Mouse (Mus musculus) kidney, postnatal 0 days (tissue): ENCODE data around the gene Gm20518. TPM values are rescaled to one million over a fixed set of nuclear protein-coding genes. Genes with fewer than 3 reads are reported as not detected.
A peak's percentile ranks its signal among the peaks of the same experiment; 100 is the strongest.

Experiments used
- ATAC-seq: fragments of 200-750 bp; cut with Nextera tagmentation; replicated peaks from 2 replicates; pipeline ENCODE4 v1.8.0; 2017; ENCODE audit warnings: low read depth, moderate number of reproducible peaks, moderate TSS enrichment, moderate library complexity; ENCODE audit not compliant: low FRiP score
- DNase-seq: peaks from one replicate; pipeline ENCODE4 v3.0.0-alpha.2; 2016; ENCODE audit warnings: low spot score
- H3K27ac ChIP-seq: fragments of 300-500 bp; sonication (generic); 2 replicates; pipeline ENCODE4 v1.5.1; 2014; ENCODE audit warnings: mild to moderate bottlenecking
- H3K27me3 ChIP-seq: fragments of 300-500 bp; sonication (generic); 2 replicates; pipeline ENCODE4 v1.6.1; 2014; ENCODE audit warnings: low read length, mixed read lengths; ENCODE audit not compliant: insufficient read depth
- H3K36me3 ChIP-seq: fragments of 300-500 bp; sonication (generic); 2 replicates; pipeline ENCODE4 v1.6.1; 2014; ENCODE audit warnings: low read length, mixed read lengths; ENCODE audit not compliant: insufficient read depth
- H3K4me1 ChIP-seq: fragments of 300-500 bp; sonication (generic); replicated peaks from 2 replicates; pipeline ENCODE4 v1.6.1; 2014; ENCODE audit warnings: antibody characterized with exemption, low read length, mixed read lengths; ENCODE audit not compliant: insufficient read depth
- H3K4me2 ChIP-seq: fragments of 300-500 bp; sonication (generic); 2 replicates; pipeline ENCODE4 v1.6.1; 2014; ENCODE audit warnings: mild to moderate bottlenecking, low read length, moderate library complexity, mixed read lengths
- H3K4me3 ChIP-seq: fragments of 300-500 bp; sonication (generic); replicated peaks from 2 replicates; pipeline ENCODE4 v1.5.1; 2014; ENCODE audit warnings: low read depth, low read length
- H3K9ac ChIP-seq: fragments of 300-500 bp; sonication (generic); 2 replicates; pipeline ENCODE4 v1.6.1; 2014; ENCODE audit warnings: low read depth, low read length
- H3K9me3 ChIP-seq: fragments of 300-500 bp; sonication (generic); replicated peaks from 2 replicates; pipeline ENCODE4 v1.6.1; 2016; ENCODE audit warnings: low read length, inconsistent platforms, mixed read lengths
- CTCF ChIP-seq: IDR thresholded peaks from 2 replicates; pipeline ENCODE4 v1.5.1; 2016; ENCODE audit warnings: antibody characterized with exemption, low read depth, mild to moderate bottlenecking, moderate library complexity
- WGBS: fragments of 180-500 bp; shearing (Covaris S2); extraction: QIAGEN DNeasy Blood & Tissue Kit; methylation state at CpG from one replicate; pipeline ENCODE4 v1.1.7; 2014; 5-methylcytosine and 5-hydroxymethylcytosine counted together
- polyA plus RNA-seq: library from polyadenylated mRNA; unstranded; fragments of >200 nt; fragmentation: Nextera tagmentation; extraction: Ambion mirVana; gene quantifications from 2 replicates; pipeline ENCODE4 v1.2.1, GENCODE M21; 2015

The Gm20518 gene
- polyA plus RNA-seq, 1 experiment from 2014 or later, result 3.4 TPM

DNA sequence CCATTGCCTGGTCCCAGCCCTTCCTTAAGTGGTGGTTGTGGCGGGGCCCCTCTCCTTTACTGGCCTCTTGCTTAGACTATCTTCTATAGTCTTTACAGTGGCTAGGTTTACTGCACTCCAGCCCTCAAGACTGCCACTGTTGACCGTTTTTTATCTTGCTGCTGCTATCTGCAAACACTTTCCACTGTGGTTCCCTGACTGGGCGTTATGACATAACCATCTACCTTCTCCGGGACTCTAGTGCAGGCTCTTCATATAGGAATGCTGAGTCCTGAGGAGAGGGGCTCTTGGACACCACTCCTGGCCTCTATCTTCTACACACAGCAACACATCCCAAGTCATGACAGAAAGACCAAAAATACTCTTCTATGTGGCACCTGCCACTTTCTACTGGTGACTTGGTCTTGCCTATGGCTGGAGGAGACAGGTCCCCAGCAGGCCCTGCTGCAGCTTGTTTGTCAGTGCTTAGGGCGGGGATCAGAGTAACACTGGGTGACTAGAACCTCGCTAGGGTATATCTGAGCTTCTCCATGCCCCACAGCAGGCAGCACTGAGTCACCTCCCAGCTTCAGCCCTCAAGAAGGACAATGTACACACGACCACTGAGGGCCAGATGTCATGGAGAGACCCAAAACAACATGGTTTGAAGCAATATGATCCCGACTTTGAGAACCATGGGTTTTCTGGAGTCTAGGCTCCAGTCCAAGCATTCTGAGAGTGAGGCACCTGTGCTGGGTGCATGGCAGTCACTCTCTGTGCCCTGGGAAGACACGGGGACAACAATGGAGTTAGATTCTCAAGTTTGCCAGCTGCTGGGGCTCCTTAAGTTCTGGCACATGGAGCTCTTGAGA lies 42.3 kb upstream of the Gm20518 start:
- 73% methylated on average over 9 of the region's 9 CpGs for WGBS
- Histone ChIP-seq H3K4me1 (no peaks in the 10 kb centered on the region), H3K4me2 (no peak overlapping the region), H3K9me3 (no peaks in the 10 kb centered on the region), H3K27ac (no peak overlapping the region), H3K4me3 (no peak overlapping the region), H3K36me3 (no peaks in the 10 kb centered on the region), H3K27me3 (no peaks in the 10 kb centered on the region), H3K9ac (no peak overlapping the region)
- no peak for TF ChIP-seq CTCF
- DNase-seq (no peak), ATAC-seq (no peak)

DNA sequence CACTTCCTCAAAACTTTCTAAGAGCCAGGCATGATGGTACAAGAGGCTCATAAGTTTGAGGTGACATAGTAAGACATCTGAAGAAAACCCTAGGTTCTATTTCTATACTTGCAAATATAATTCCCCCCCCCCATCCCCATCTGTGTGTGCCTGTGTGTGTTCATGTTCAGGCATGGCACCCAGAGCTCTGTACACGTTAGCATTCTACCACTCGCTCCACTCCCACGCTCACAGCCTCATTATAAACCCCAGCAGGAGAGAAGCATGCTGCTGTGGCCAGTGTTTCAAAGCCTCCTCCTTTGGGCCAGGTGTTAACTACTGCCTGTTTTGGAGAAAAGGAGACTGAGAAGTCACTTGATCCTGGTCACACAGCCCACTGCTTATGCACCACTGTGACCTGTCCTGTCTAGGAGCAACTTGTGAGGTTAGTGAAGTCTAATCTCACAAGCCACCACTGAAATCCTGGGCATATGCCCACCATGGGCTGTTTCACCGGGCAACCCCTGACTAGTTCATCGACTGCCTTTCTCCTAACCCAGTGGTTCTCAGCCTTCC lies 40.5 kb upstream of the Gm20518 start:
- Histone ChIP-seq H3K27me3 (no peaks in the 10 kb centered on the region), H3K36me3 (no peaks in the 10 kb centered on the region), H3K4me1 (no peaks in the 10 kb centered on the region), H3K4me2 (no peak overlapping the region), H3K9ac (no peak overlapping the region), H3K4me3 (no peak overlapping the region), H3K9me3 (no peaks in the 10 kb centered on the region), H3K27ac (no peak overlapping the region)
- 57% methylated on average over 5 of the region's 5 CpGs for WGBS
- no peak for ATAC-seq
- DNase-seq, result no peak
- no peak for TF ChIP-seq CTCF

DNA sequence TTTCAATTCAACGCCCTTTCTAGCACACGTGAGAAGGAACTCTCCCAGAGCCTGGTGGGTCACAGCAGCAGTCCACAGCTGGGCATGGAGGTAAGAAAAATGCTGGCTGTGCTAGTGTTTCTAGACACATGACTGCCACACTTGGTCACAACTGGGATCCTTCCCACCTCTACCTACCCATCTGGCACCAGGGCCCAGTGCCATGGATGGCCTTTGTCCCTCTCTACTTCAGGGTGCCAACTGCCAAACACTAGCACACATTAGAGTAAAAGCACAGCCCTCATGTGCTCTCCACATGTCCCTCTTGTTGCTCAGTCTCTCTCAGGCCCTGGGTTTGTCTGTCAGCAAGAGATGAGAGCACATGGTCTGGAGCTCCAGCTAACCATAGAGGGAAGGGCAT lies 38.2 kb upstream of the Gm20518 start:
- TF ChIP-seq CTCF, result no peak
- Histone ChIP-seq H3K4me3 (no peak overlapping the region), H3K4me1 (no peaks in the 10 kb centered on the region), H3K27me3 (no peaks in the 10 kb centered on the region), H3K27ac (no peak overlapping the region), H3K4me2 (no peak overlapping the region), H3K36me3 (0 out of 2 replicates have a peak, but pooled peaks cover 6% of the 10 kb centered on the region), H3K9ac (no peak overlapping the region), H3K9me3 (no peaks in the 10 kb centered on the region)
- WGBS, result 64% methylated on average over 2 of the region's 2 CpGs
- ATAC-seq, result no peak
- DNase-seq, result no peak

DNA sequence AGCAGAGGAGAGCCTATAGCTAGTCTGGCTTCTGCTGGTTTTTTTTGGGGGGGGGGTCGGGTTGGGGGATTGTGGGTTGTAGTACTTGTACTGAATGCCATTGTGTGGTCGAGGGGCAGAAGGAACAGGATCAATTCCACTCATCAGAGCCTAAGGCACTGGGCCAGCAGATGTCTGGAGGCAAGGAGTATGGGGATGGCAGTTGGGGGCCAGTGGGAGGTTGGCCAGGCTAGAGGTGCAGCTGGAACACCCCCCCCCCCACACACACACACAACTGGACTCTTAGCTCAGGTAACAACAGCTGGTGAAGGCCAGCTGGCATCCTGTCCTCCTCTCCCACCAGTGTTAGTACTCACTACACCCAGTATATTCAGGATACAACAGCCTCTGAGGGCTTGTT lies 37.7 kb upstream of the Gm20518 start:
- TF ChIP-seq CTCF, result no peak
- ATAC-seq (no peak), DNase-seq (no peak)
- no peak overlapping the region for H3K4me2 ChIP-seq
- no peak overlapping the region for H3K9ac ChIP-seq
- 0 out of 2 replicates have a peak, but pooled peaks cover 6% of the 10 kb centered on the region for H3K36me3 ChIP-seq
- no peaks in the 10 kb centered on the region for H3K9me3 ChIP-seq
- H3K4me1 ChIP-seq, result no peaks in the 10 kb centered on the region
- no peaks in the 10 kb centered on the region for H3K27me3 ChIP-seq
- peak overlapping the region; percentile 94; the same call in 1 of the 2 replicates for H3K27ac ChIP-seq
- H3K4me3 ChIP-seq, result no peak overlapping the region
- WGBS, result 40% methylated on average over 2 of the region's 2 CpGs

DNA sequence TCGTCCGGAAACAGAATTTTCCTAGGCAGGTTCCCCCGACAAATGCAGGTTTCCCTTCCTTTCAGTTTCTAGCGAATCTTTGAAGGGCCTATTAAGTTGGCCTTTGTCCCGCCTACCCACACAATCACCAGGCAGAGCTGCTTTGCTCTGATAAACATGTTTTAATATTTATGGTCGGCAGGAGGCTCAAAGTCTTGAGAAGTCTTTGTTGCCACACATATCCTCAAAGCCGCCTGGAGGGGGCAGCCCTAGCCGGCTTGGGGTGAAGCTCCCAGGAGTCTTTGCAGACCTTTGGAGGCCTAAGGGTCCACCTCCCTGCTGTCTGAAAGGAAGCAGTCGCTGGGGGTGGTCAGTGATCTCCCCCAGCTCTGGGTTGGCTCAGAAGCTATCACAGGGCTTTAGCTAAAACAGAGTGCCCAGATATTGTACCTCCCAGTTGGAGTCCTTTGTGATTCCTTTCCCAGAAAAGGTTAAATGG lies 37.2 kb upstream of the Gm20518 start:
- ATAC-seq (peak; percentile 84), DNase-seq (peak; percentile 95)
- Histone ChIP-seq H3K36me3 (0 out of 2 replicates have a peak, but pooled peaks cover 6% of the 10 kb centered on the region), H3K4me2 (peak overlapping the region; percentile 98), H3K27ac (peak overlapping the region; percentile 94), H3K9ac (peak overlapping the region; percentile 85), H3K4me1 (no peaks in the 10 kb centered on the region), H3K27me3 (no peaks in the 10 kb centered on the region), H3K9me3 (no peaks in the 10 kb centered on the region), H3K4me3 (peak overlapping the region; percentile 78)
- TF ChIP-seq CTCF, result peak; percentile 79
- WGBS, result 0% methylated on average over 9 of the region's 9 CpGs

DNA sequence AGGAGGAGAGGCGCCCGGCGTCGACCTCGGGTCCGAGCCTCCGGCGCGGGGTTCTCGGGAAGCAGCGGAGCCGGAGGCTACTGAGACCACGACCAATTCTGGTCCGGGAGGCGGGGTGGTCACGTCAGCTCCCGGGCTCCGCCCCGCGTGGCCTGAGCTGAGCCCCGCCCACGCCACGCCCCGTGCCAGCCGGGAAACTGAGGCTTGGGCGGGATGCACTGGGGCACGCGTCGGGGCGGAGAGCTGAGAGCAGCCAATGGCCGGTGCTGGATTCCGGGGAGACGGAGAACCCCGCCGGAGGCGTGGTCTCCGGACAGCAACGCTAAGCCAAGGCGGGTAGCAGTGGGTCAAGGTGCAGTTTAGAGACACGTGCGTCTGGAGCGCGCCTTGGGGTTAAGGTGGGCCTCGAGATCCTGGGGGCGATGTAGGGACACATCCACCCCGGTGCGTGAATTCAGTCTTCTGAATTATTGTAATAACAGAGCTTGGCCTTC lies 36.7 kb upstream of the Gm20518 start, which contains the start of gene Slc25a1:
Gene Slc25a1, minus strand, starts transcription at position 133 of the 494 bp plus-strand sequence.
- Histone ChIP-seq H3K4me1 (no peaks in the 10 kb centered on the region), H3K9ac (peak within 1 kb of the TSS; percentile 85), H3K9me3 (no peaks in the 10 kb centered on the region), H3K4me3 (peak within 1 kb of the TSS; percentile 78), H3K27ac (peak within 1 kb of the TSS; percentile 94), H3K36me3 (0 out of 2 replicates have a peak, but pooled peaks cover 6% of the 10 kb centered on the region), H3K27me3 (no peaks in the 10 kb centered on the region), H3K4me2 (peak within 1 kb of the TSS; percentile 98)
- under 1% methylated on average over 47 of the region's 47 CpGs for WGBS
- DNase-seq, result peak; percentile 65
- TF ChIP-seq CTCF, result no peak
- peak; percentile 69 for ATAC-seq
